Mouse (Mus musculus) midbrain, embryonic 11.5 days (tissue): ENCODE measurements around the gene Hspd1. TPM values are rescaled to one million over a fixed set of nuclear protein-coding genes. Genes with fewer than 3 reads are reported as not detected.

Experiments used
- ATAC-seq: fragments of 200-750 bp; cut with Nextera tagmentation; 2 replicates; pipeline ENCODE4 v1.8.0; 2017; ENCODE audit warnings: moderate TSS enrichment, moderate library complexity; ENCODE audit not compliant: low FRiP score
- DNase-seq: peaks from one replicate; pipeline ENCODE4 v3.0.0; 2015; ENCODE audit warnings: low spot score; ENCODE audit errors: missing footprints
- H3K27ac ChIP-seq: fragments of 300-500 bp; sonication (generic); 2 replicates; pipeline ENCODE4 v1.5.1; 2014; ENCODE audit warnings: low read depth, low read length
- H3K27me3 ChIP-seq: fragments of 300-500 bp; sonication (generic); 2 replicates; pipeline ENCODE4 v1.6.1; 2014; ENCODE audit warnings: mild to moderate bottlenecking, low read length, moderate library complexity, mixed read lengths; ENCODE audit not compliant: control insufficient read depth, insufficient read depth
- H3K36me3 ChIP-seq: fragments of 300-500 bp; sonication (generic); 2 replicates; pipeline ENCODE4 v1.6.1; 2014; ENCODE audit warnings: mild to moderate bottlenecking, low read length, moderate library complexity, mixed read lengths; ENCODE audit not compliant: control insufficient read depth, insufficient read depth
- H3K4me1 ChIP-seq: fragments of 300-500 bp; sonication (generic); 2 replicates; pipeline ENCODE4 v1.6.1; 2014; ENCODE audit warnings: low read length; ENCODE audit not compliant: control insufficient read depth, insufficient read depth
- H3K4me2 ChIP-seq: fragments of 300-500 bp; sonication (generic); 2 replicates; pipeline ENCODE4 v1.6.1; 2014; ENCODE audit warnings: mild to moderate bottlenecking, moderate library complexity
- H3K4me3 ChIP-seq: fragments of 300-500 bp; sonication (generic); 2 replicates; pipeline ENCODE4 v1.5.1; 2014; ENCODE audit warnings: low read depth, low read length
- H3K9ac ChIP-seq: fragments of 300-500 bp; sonication (generic); 2 replicates; pipeline ENCODE4 v1.6.1; 2014; ENCODE audit warnings: low read length
- H3K9me3 ChIP-seq: fragments of 300-500 bp; sonication (generic); 2 replicates; pipeline ENCODE4 v1.6.1; 2016; ENCODE audit warnings: low read length; ENCODE audit not compliant: control insufficient read depth
- WGBS: fragments of 180-500 bp; shearing (Covaris S2); extraction: QIAGEN DNeasy Blood & Tissue Kit; methylation state at CpG from one replicate; pipeline ENCODE4 v1.1.7; 2014; 5-methylcytosine and 5-hydroxymethylcytosine counted together
- polyA plus RNA-seq: library from polyadenylated mRNA; unstranded; fragments of >200 nt; fragmentation: Nextera tagmentation; extraction: Ambion mirVana; gene quantifications from 2 replicates; pipeline ENCODE4 v1.2.1, GENCODE M21; 2014

Hspd1 gene
- 409 and 425 TPM in 2 replicates for polyA plus RNA-seq

DNA sequence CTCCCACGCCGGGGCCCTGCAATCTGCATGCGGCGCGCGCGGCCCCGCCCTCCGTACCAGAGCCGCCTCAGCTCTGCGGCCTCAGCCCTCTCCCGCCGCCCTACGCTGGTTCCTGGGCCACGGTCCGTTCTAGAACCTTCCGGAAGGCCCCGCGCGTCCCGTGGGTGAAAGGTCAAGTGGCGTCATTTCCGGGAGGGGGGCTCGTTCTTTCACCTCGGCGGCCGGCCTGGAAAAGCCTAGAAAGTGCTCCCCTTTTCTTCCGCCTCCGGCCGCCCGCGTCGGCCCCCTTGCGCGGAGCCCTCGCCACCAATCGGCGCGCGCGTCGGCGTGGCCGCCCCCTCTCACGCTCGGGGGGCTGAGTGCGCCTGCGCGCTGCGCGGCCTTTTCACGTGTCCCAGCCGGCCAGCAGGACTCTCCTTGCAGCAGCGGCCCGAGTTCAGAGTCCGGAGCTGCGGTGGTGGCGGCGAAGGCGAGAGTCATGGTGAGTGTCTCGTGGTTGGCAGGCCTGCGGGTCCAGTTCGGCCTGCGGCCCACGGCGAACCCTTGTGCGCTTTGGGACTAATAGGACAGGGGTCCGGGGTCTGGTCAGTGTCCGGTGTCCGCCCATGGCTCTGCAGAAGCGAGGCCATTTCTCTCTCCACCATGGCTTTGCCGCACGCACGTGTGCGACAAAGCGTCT, at the start of gene Hspd1, which contains the start of gene Hspe1:
Hspd1 (minus strand) TSS at position 312 of the 679 bp plus-strand sequence.
Hspe1 (plus strand) TSS at position 201 of the 679 bp plus-strand sequence.
- under 1% methylated on average over 74 of the region's 76 CpGs for WGBS
- H3K9me3 ChIP-seq, result no peaks in the 10 kb centered on the region
- ATAC-seq (peak; percentile 95), DNase-seq (peak; percentile 100)
- H3K4me2 ChIP-seq, result peak within 1 kb of the TSS; percentile 93
- peak within 1 kb of the TSS; percentile 81 for H3K4me3 ChIP-seq
- H3K27me3 ChIP-seq, result no peaks in the 10 kb centered on the region
- H3K9ac ChIP-seq, result peak within 1 kb of the TSS; percentile 93
- H3K4me1 ChIP-seq, result peaks cover 26% of the 10 kb centered on the region
- H3K27ac ChIP-seq, result peak within 1 kb of the TSS; percentile 93
- H3K36me3 ChIP-seq, result peaks cover 14% of the 10 kb centered on the region

DNA sequence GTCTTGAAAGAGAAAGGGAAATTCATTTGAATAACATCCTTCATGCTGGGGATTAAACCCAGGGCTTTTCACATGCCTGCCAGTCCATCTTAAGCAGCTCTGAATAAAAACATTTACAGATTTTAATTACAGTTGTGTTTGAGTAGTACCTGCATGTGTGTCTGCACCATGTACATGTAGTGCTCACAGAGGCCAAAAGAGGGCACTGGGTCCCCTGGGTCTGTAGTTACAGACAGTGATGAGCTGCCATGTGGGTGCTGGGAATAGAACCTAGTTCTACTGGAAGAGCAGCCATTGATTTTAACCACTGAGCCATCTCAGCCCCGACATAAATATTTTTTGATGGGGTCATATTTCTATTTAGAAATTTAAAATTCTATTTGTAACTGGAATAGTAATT, 47.8 kb upstream of the Hspd1 start:
- no peaks in the 10 kb centered on the region for H3K9me3 ChIP-seq
- ATAC-seq (no peak), DNase-seq (no peak)
- no peak overlapping the region for H3K9ac ChIP-seq
- H3K4me2 ChIP-seq, result no peak overlapping the region
- peaks cover 9% of the 10 kb centered on the region for H3K4me1 ChIP-seq
- 95% methylated on average over 1 of the region's 1 CpGs for WGBS
- H3K36me3 ChIP-seq, result no peaks in the 10 kb centered on the region
- H3K27me3 ChIP-seq, result no peaks in the 10 kb centered on the region
- H3K27ac ChIP-seq, result no peak overlapping the region
- no peak overlapping the region for H3K4me3 ChIP-seq

DNA sequence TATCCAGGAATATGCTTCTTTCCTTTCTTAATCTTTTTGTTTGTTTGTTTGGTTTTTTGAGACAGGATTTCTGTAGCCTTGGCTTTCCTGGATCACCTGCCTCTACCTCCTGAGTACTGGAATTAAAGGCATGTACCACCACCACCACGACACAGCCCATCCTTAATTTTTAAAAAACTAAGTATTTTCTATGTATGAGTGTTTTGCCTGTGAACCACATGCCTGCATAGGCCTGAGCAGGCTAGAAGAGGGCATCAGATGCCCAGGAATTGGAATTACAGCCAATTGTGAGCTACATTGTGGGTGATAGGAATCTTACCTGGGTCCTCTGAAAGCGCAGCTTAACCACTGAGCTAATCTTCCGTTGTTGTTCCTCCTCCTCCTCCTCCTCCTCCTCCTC, 46.3 kb upstream of the Hspd1 start:
- ATAC-seq (no peak), DNase-seq (no peak)
- Histone ChIP-seq H3K4me3 (no peak overlapping the region), H3K9ac (no peak overlapping the region), H3K4me2 (no peak overlapping the region), H3K27me3 (no peaks in the 10 kb centered on the region), H3K4me1 (peaks cover 14% of the 10 kb centered on the region), H3K36me3 (no peaks in the 10 kb centered on the region), H3K27ac (no peak overlapping the region), H3K9me3 (no peaks in the 10 kb centered on the region)
- 97% methylated on average over 3 of the region's 3 CpGs for WGBS

DNA sequence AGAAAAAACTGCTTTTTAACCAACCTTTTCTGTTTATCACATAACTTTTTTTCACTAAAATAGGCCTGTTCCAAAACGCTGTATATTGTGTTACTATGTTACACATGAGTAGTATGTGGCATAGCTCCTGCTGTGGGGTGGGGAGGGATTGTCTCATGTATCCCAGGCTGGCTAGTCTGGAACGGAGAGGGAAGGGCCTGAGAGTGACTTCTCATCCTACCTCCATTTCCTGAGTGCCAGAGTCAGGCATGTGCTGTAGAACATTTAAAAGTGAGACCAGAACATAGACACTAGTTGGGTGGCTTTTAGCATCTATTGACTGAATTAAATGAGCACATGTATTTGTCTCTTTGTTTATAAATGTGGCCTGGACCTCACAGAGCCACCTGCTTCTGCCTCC, 45.1 kb upstream of the Hspd1 start:
- no peak overlapping the region for H3K4me2 ChIP-seq
- DNase-seq, result no peak

DNA sequence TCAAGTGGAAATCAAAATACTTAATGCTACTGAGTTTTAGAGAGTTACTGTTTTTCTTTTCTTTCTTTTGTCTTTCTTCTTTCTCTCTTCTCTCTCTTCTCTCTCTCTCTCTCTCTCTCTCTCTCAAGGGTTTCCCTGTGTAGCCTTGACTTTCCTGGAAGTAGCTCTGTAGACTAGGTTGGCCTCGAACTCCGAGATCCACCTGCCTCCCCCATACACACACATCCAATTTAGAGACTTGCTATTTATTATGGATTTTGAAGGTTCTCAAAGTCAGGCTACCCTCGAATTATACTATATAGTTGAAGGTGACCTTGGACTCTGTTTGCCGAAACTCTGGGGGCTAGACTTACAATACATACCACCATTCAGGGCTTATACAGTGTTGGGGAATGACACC, 44.3 kb upstream of the Hspd1 start:
- WGBS, result 73% methylated on average over 4 of the region's 4 CpGs
- no peaks in the 10 kb centered on the region for H3K27me3 ChIP-seq
- H3K27ac ChIP-seq, result no peak overlapping the region
- peak overlapping the region; percentile 98 for H3K4me3 ChIP-seq
- ATAC-seq, result no peak
- H3K36me3 ChIP-seq, result no peaks in the 10 kb centered on the region
- peak overlapping the region; percentile 22; the same call in 1 of the 2 replicates for H3K9ac ChIP-seq
- no peak for DNase-seq
- peaks cover 14% of the 10 kb centered on the region for H3K4me1 ChIP-seq
- H3K9me3 ChIP-seq, result no peaks in the 10 kb centered on the region
- H3K4me2 ChIP-seq, result peak overlapping the region; percentile 77

More for the DNA sequence above, 45.1 kb upstream of the Hspd1 start:
- 61% methylated on average over 2 of the region's 2 CpGs for WGBS
- no peaks in the 10 kb centered on the region for H3K9me3 ChIP-seq
- H3K9ac ChIP-seq, result no peak overlapping the region
- H3K36me3 ChIP-seq, result no peaks in the 10 kb centered on the region
- no peak overlapping the region for H3K27ac ChIP-seq
- ATAC-seq, result no peak
- no peaks in the 10 kb centered on the region for H3K27me3 ChIP-seq
- H3K4me3 ChIP-seq, result no peak overlapping the region
- peaks cover 14% of the 10 kb centered on the region for H3K4me1 ChIP-seq

- Histone ChIP-seq H3K27me3 (no peaks in the 10 kb centered on the region), H3K36me3 (no peaks in the 10 kb centered on the region), H3K4me2 (peak overlapping the region; percentile 77), H3K4me3 (peak overlapping the region; percentile 98), H3K9ac (peak overlapping the region; percentile 97), H3K9me3 (no peaks in the 10 kb centered on the region), H3K4me1 (peaks cover 14% of the 10 kb centered on the region), H3K27ac (peak overlapping the region; percentile 96)
- DNase-seq (peak; percentile 93), ATAC-seq (no peak; the same call in 1 of the 2 replicates)
- under 1% methylated on average over 41 of the region's 47 CpGs for WGBS
These were observed 43.5 kb upstream of the Hspd1 start for GRCm38 (mm10) chr1:55131424-55132014.

GRCm38 (mm10) chr1:55130943-55131401, 42.9 kb upstream of the Hspd1 start, which contains the start of gene Mob4:
TSS of gene Mob4 (plus strand) at chr1:55131231.
- ATAC-seq (peak; percentile 98), DNase-seq (peak; percentile 100)
- Histone ChIP-seq H3K9me3 (no peaks in the 10 kb centered on the region), H3K4me3 (peak within 1 kb of the TSS; percentile 98), H3K9ac (peak within 1 kb of the TSS; percentile 97), H3K27ac (peak within 1 kb of the TSS; percentile 96), H3K4me2 (peak within 1 kb of the TSS; percentile 77), H3K36me3 (no peaks in the 10 kb centered on the region), H3K4me1 (peaks cover 14% of the 10 kb centered on the region), H3K27me3 (no peaks in the 10 kb centered on the region)
- 1% methylated on average over 42 of the region's 42 CpGs for WGBS

DNA sequence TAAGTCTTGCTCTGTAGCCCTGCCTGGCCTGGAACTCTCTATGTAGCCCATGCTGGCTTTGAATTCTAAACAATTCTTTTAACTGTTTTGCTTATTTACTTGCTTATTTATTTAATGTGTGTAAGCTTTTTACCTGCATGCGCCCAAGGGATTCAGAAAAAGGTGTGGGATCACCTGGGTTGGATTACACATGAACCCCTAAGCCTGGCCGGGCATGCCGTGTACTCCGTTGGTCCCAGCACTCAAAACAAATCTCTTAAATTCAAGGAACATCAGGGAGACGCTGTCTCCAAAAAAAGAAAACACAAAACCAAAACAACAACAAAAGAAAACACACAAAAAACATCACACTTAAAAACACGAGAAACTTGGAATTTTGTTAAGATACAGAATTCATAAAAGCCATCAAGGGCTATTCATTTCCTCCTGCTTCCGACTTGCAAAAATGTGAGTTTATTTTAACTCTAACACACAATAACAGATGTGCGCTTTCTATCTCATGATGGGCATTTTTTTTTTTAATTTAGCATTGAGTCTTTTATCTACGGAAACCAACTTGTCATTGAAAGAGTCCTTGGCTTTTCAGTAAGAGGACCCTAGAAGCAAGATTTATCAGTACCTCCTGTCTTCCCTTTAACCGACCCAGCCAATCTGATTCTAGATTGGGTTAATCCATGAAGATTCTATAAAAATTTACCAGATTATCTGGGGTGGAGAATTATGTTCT, 42.3 kb upstream of the Hspd1 start:
- peak overlapping the region; percentile 67 for H3K27ac ChIP-seq
- DNase-seq (no peak), ATAC-seq (no peak)
- no peaks in the 10 kb centered on the region for H3K36me3 ChIP-seq
- H3K27me3 ChIP-seq, result no peaks in the 10 kb centered on the region
- peak overlapping the region; percentile 53 for H3K4me2 ChIP-seq
- no peaks in the 10 kb centered on the region for H3K9me3 ChIP-seq
- peaks cover 14% of the 10 kb centered on the region for H3K4me1 ChIP-seq
- WGBS, result 73% methylated on average over 10 of the region's 10 CpGs
- peak overlapping the region; percentile 98 for H3K4me3 ChIP-seq
- H3K9ac ChIP-seq, result peak overlapping the region; percentile 60
